8 mouse cellular contexts compared by ENCODE assay signal in genomic region chr7:92666274-92666820, GRCm38 (mm10). TPM values are rescaled to one million over a fixed set of nuclear protein-coding genes. Genes with fewer than 3 reads are reported as not detected.
DNase-seq lines count a peak whose midpoint lies in the region; ATAC-seq and TF ChIP-seq lines count a peak whose summit lies in the region.

No protein-coding gene starts in this region.

- in situ Hi-C loops in CH12.LX (cut with MboI; ENCODE audit: low pct_ligation_motif_present, low pct_unique_long_range_greater_than_20kb, low sequenced_read_pairs), result no loop called here

- no peak for TF ChIP-seq RAD21 in CH12.LX (IDR thresholded peaks at IDR 0.05; ENCODE audit: low read depth, low read length)

- no peak for TF ChIP-seq CTCF in CH12.LX (conservative IDR thresholded peaks at IDR 0.05 in 1 of 2, IDR thresholded peaks at IDR 0.05 in 1 of 2; ENCODE audit: low read depth in 2 of 2, low read length in 2 of 2)
- TF ChIP-seq CTCF in liver, postnatal 0 days (IDR thresholded peaks at IDR 0.05; ENCODE audit: low read depth), result no peak

- no peak overlapping the region for H3K27ac ChIP-seq in heart, embryonic 11.5 days (ENCODE audit: low read depth, low read length)
- no peak overlapping the region for H3K27ac ChIP-seq in CH12.LX (ENCODE audit: insufficient read depth, low read depth)
- H3K27ac ChIP-seq in forebrain, embryonic 13.5 days, result no peak overlapping the region
- H3K27ac ChIP-seq in liver, postnatal 0 days (ENCODE audit: low read depth), result no peak overlapping the region

- intact Hi-C loops in heart, postnatal 14 days (cut with DNase I), result loop anchor here (5.0 kb wide), 1 partner anchor 76 kb away; the partner anchor contains the start of gene Rab30

- peaks cover 37% of the 10 kb centered on the region for H3K79me2 ChIP-seq in CH12.LX (replicated peaks; ENCODE audit: control insufficient read depth, extremely low read depth, insufficient read depth, poor library complexity, severe bottlenecking)

- dilution Hi-C loops in CH12.LX (cut with MboI; ENCODE audit: extremely low pct_ligation_motif_present, extremely low pct_unique_long_range_greater_than_20kb, low sequenced_read_pairs), result no loop called here

- TF ChIP-seq EP300 in CH12.LX (IDR thresholded peaks at IDR 0.05; ENCODE audit: low read length), result no peak
- no peak for TF ChIP-seq EP300 in liver, postnatal 0 days (IDR thresholded peaks at IDR 0.05; ENCODE audit: low read depth)

- no peak for ATAC-seq in heart, embryonic 11.5 days (replicated peaks; ENCODE audit: insufficient number of reproducible peaks, low FRiP score, low TSS enrichment)
- no peak for ATAC-seq in forebrain, embryonic 13.5 days
- no peak for ATAC-seq in liver, postnatal 0 days

- peak overlapping the region; percentile 72 for H3K4me2 ChIP-seq in heart, embryonic 11.5 days
- H3K4me2 ChIP-seq in CH12.LX (ENCODE audit: insufficient read depth, low read depth, poor library complexity, severe bottlenecking), result peak overlapping the region; percentile 62
- peak overlapping the region; percentile 80 for H3K4me2 ChIP-seq in forebrain, embryonic 13.5 days
- peak overlapping the region; percentile 75 for H3K4me2 ChIP-seq in liver, postnatal 0 days (ENCODE audit: low read depth, low read length)

- H3K9me3 ChIP-seq in heart, embryonic 11.5 days (replicated peaks; ENCODE audit: control insufficient read depth, low read length), result no peaks in the 10 kb centered on the region
- H3K9me3 ChIP-seq in CH12.LX (replicated peaks; ENCODE audit: low read length), result no peaks in the 10 kb centered on the region
- no peaks in the 10 kb centered on the region for H3K9me3 ChIP-seq in forebrain, embryonic 13.5 days (replicated peaks)
- no peaks in the 10 kb centered on the region for H3K9me3 ChIP-seq in liver, postnatal 0 days (ENCODE audit: low read length)

- TF ChIP-seq POLR2A in CH12.LX (IDR thresholded peaks at IDR 0.05; ENCODE audit: low read depth, low read length), result no peak

- DNase-seq in heart, postnatal 14 days, result no peak
- DNase-seq in CH12.LX (ENCODE audit: extremely low read depth), result no peak
- DNase-seq in liver, postnatal 0 days, result no peak
- DNase-seq in frontal cortex, adult 2 months (ENCODE audit: extremely low spot score in 1 of 2, low spot score in 1 of 2), result no peak
- DNase-seq in cerebellum, adult 18-20 months, result no peak
- no peak for DNase-seq in frontal cortex, postnatal 25 days (ENCODE audit: low spot score in 2 of 2)

- peaks cover 5% of the 10 kb centered on the region for H3K36me3 ChIP-seq in heart, embryonic 11.5 days (ENCODE audit: control insufficient read depth, insufficient read depth, low read length)
- H3K36me3 ChIP-seq in CH12.LX (replicated peaks in 1 of 2; ENCODE audit: control insufficient read depth in 1 of 2, insufficient read depth in 1 of 2, low read length in 1 of 2), result peaks cover 13 to 36% of the 10 kb centered on the region in 2 experiments
- H3K36me3 ChIP-seq in forebrain, embryonic 13.5 days (ENCODE audit: poor library complexity, severe bottlenecking), result peaks cover 19% of the 10 kb centered on the region
- H3K36me3 ChIP-seq in liver, postnatal 0 days (replicated peaks; ENCODE audit: insufficient read depth, low read length), result peaks cover 24% of the 10 kb centered on the region

- H3K4me3 ChIP-seq in heart, embryonic 11.5 days (ENCODE audit: low read depth, low read length), result peak overlapping the region; percentile 28; the same call in 1 of the 2 replicates
- peak overlapping the region; percentile 27 to 98 (median 91) for H3K4me3 ChIP-seq in CH12.LX (replicated peaks in 1 of 3; ENCODE audit: low read depth in 2 of 3, low read length in 2 of 3, poor library complexity in 1 of 3)
- H3K4me3 ChIP-seq in forebrain, embryonic 13.5 days, result peak overlapping the region; percentile 99
- H3K4me3 ChIP-seq in liver, postnatal 0 days (ENCODE audit: low read depth, low read length), result peak overlapping the region; percentile 98; the same call in 1 of the 2 replicates

- no peak overlapping the region for H3K9ac ChIP-seq in heart, embryonic 11.5 days (ENCODE audit: low read depth, low read length)
- H3K9ac ChIP-seq in CH12.LX (ENCODE audit: insufficient read depth, low read depth), result peak overlapping the region; percentile 99; the same call in 1 of the 2 replicates
- 0 out of 2 replicates have a peak overlapping the region, but pooled peaks have one; percentile 34 for H3K9ac ChIP-seq in forebrain, embryonic 13.5 days
- H3K9ac ChIP-seq in liver, postnatal 0 days (replicated peaks), result peak overlapping the region; percentile 99; the same call in 1 of the 2 replicates

- peaks cover 13% of the 10 kb centered on the region for H3K4me1 ChIP-seq in heart, embryonic 11.5 days (ENCODE audit: control insufficient read depth, insufficient read depth, low read length)
- H3K4me1 ChIP-seq in CH12.LX (ENCODE audit: control insufficient read depth in 1 of 2, insufficient read depth in 2 of 2), result peaks cover 4 to 22% of the 10 kb centered on the region in 2 experiments; a peak in 3 of 4 replicates
- peaks cover 20% of the 10 kb centered on the region for H3K4me1 ChIP-seq in forebrain, embryonic 13.5 days
- peaks cover 17% of the 10 kb centered on the region for H3K4me1 ChIP-seq in liver, postnatal 0 days (ENCODE audit: insufficient read depth)

- 74% methylated on average over 7 of the region's 7 CpGs for WGBS in heart, embryonic 11.5 days (ENCODE audit: insufficient replicate concordance)
- WGBS in forebrain, embryonic 13.5 days, result 84% methylated on average over 7 of the region's 7 CpGs
- 72% methylated on average over 7 of the region's 7 CpGs for WGBS in liver, postnatal 0 days (ENCODE audit: insufficient replicate concordance)

- H3K27me3 ChIP-seq in heart, embryonic 11.5 days (ENCODE audit: control insufficient read depth, insufficient read depth, low read length), result no peaks in the 10 kb centered on the region
- H3K27me3 ChIP-seq in CH12.LX (replicated peaks), result no peaks in the 10 kb centered on the region
- H3K27me3 ChIP-seq in forebrain, embryonic 13.5 days, result no peaks in the 10 kb centered on the region
- H3K27me3 ChIP-seq in liver, postnatal 0 days (ENCODE audit: insufficient read depth, low read length), result no peaks in the 10 kb centered on the region

TF ChIP-seq in CH12.LX, 34 proteins besides CTCF, POLR2A, EP300 and RAD21:
- TF ChIP-seq JUND (conservative IDR thresholded peaks at IDR 0.05; ENCODE audit: low read depth, low read length), result no peak
- no peak for TF ChIP-seq MXI1 (IDR thresholded peaks at IDR 0.05; ENCODE audit: low read depth, low read length)
- TF ChIP-seq SMC3 (IDR thresholded peaks at IDR 0.05; ENCODE audit: low read depth, low read length), result no peak
- TF ChIP-seq ZKSCAN1 (IDR thresholded peaks at IDR 0.05; ENCODE audit: borderline replicate concordance, low read depth, low read length), result no peak
- TF ChIP-seq MEF2A (IDR thresholded peaks at IDR 0.05; ENCODE audit: borderline replicate concordance, low read depth, low read length), result no peak
- TF ChIP-seq POLR2AphosphoS2 (IDR thresholded peaks at IDR 0.05; ENCODE audit: low read depth, low read length), result no peak
- TF ChIP-seq KAT2A (IDR thresholded peaks at IDR 0.05; ENCODE audit: insufficient replicate concordance, low read length), result no peak
- TF ChIP-seq PAX5 (IDR thresholded peaks at IDR 0.05; ENCODE audit: low read length), result no peak
- TF ChIP-seq IRF4 (IDR thresholded peaks at IDR 0.05; ENCODE audit: low read depth, low read length), result no peak

RNA-seq across cellular contexts. Expression of gene Pcf11, which starts 3.4 kb away (rescaled TPM):
- 14.1 and 15.7 TPM in 2 replicates for polyA plus RNA-seq in heart, embryonic 11.5 days (2014; fragmentation: Nextera tagmentation; extraction: Ambion mirVana)
- 10 to 100 TPM; 32.7 to 34.0 TPM for total RNA-seq in heart, postnatal 14 days (2021)
- total RNA-seq in CH12.LX (2012; rRNA removed), result 29.2 and 30.5 TPM in 2 replicates
- total RNA-seq in CH12.LX (2014; rRNA removed), result 30.0 and 32.7 TPM in 2 replicates
- polyA plus RNA-seq in CH12.LX (2012; ENCODE audit: insufficient read length, low read depth), result 36.1 and 37.2 TPM in 2 replicates
- polyA plus RNA-seq in forebrain, embryonic 13.5 days (2015; fragmentation: Nextera tagmentation; extraction: Ambion mirVana), result 24.0 and 26.6 TPM in 2 replicates
- 7.0 and 8.0 TPM in 2 replicates for polyA plus RNA-seq in liver, postnatal 0 days (2015; fragmentation: Nextera tagmentation; extraction: Ambion mirVana)
- 31.5 and 38.1 TPM in 2 replicates for polyA plus RNA-seq in frontal cortex, adult 2 months (2012; rRNA removed)

RNA-seq across cellular contexts. Expression of gene Ankrd42, which starts 29.4 kb away (rescaled TPM):
- polyA plus RNA-seq in heart, embryonic 11.5 days (2014; fragmentation: Nextera tagmentation; extraction: Ambion mirVana), result 3.9 and 4.4 TPM in 2 replicates
- total RNA-seq in heart, postnatal 14 days (2021), result 1 to 10 TPM; 1.4 to 1.9 TPM
- total RNA-seq in CH12.LX (2012; rRNA removed), result 0.38 and 0.68 TPM in 2 replicates
- total RNA-seq in CH12.LX (2014; rRNA removed), result 0.22 and 0.26 TPM in 2 replicates
- polyA plus RNA-seq in CH12.LX (2012; ENCODE audit: insufficient read length, low read depth), result 0.14 and 0.26 TPM in 2 replicates
- polyA plus RNA-seq in forebrain, embryonic 13.5 days (2015; fragmentation: Nextera tagmentation; extraction: Ambion mirVana), result 10.9 and 15.6 TPM in 2 replicates
- polyA plus RNA-seq in liver, postnatal 0 days (2015; fragmentation: Nextera tagmentation; extraction: Ambion mirVana), result 0.45 and 0.67 TPM in 2 replicates
- polyA plus RNA-seq in frontal cortex, adult 2 months (2012; rRNA removed), result 10.8 and 11.2 TPM in 2 replicates

Comparison
In these comparisons a context has a peak if more than half of its experiments do, and no peak if none do; other contexts are left out.
1. H3K4me3 ChIP-seq: peak in every context shown above with its lines; median percentile 99 in forebrain, embryonic 13.5 days; 98 in liver, postnatal 0 days; 91 in CH12.LX; 28 in heart, embryonic 11.5 days.